Mouse (Mus musculus) megakaryocyte progenitor cell, adult 5-6 weeks (primary cell): ENCODE measurements around the gene Gm20458. TPM values are rescaled to one million over a fixed set of nuclear protein-coding genes. Genes with fewer than 3 reads are reported as not detected.
A peak's percentile ranks its signal among the peaks of the same experiment; 100 is the strongest.

Source experiments
- ATAC-seq: replicated peaks from 2 replicates; pipeline ENCODE4 v1.8.0; 2016; ENCODE audit warnings: mild to moderate bottlenecking, moderate TSS enrichment, inconsistent platforms; ENCODE audit not compliant: poor library complexity
- total RNA-seq, 2 experiments: library from RNA; stranded (forward) in 1 of 2; stranded (reverse) in 1 of 2; fragments of 157-497, 149-512 nt in 1 of 2; fragments of 200-1000 nt in 1 of 2; gene quantifications; 2 replicates each; pipeline versions ENCODE4 v1.2.3 to v1.2.4; 2015 to 2017

Gene Gm20458
- total RNA-seq, 2 experiments from 2014 or later = not detected

- ATAC-seq = no peak
Observed at GRCm38 (mm10) chr2:164433278-164433895, 27.4 kb upstream of the Gm20458 start.

- no peak for ATAC-seq
Observed at GRCm38 (mm10) chr2:164434681-164435080, 26.1 kb upstream of the Gm20458 start.

GRCm38 (mm10) chr2:164435216-164436090 lies 25.3 kb upstream of the Gm20458 start:
- ATAC-seq = no peak

GRCm38 (mm10) chr2:164436215-164436913 lies 24.4 kb upstream of the Gm20458 start:
- ATAC-seq = no peak

GRCm38 (mm10) chr2:164436961-164437360 lies 23.8 kb upstream of the Gm20458 start:
- ATAC-seq = no peak

- no peak for ATAC-seq
Observed at GRCm38 (mm10) chr2:164437710-164438109, 23.1 kb upstream of the Gm20458 start.

- no peak for ATAC-seq
Observed at GRCm38 (mm10) chr2:164438257-164438656, 22.5 kb upstream of the Gm20458 start.

GRCm38 (mm10) chr2:164439001-164439421 lies 21.8 kb upstream of the Gm20458 start:
- ATAC-seq = no peak

- ATAC-seq = no peak
Observed at GRCm38 (mm10) chr2:164440314-164440713, 20.5 kb upstream of the Gm20458 start.

- ATAC-seq = peak; percentile 87
Observed at GRCm38 (mm10) chr2:164441155-164441554, 19.6 kb upstream of the Gm20458 start.

- no peak for ATAC-seq
Observed at GRCm38 (mm10) chr2:164441731-164442130, 19.0 kb upstream of the Gm20458 start.

GRCm38 (mm10) chr2:164442315-164443050 lies 18.3 kb upstream of the Gm20458 start:
- ATAC-seq = no peak

- 0 out of 2 replicates have a peak, but pooled peaks have one; percentile 24 for ATAC-seq
Observed at GRCm38 (mm10) chr2:164443051-164443437, 17.7 kb upstream of the Gm20458 start.

- ATAC-seq = no peak
Observed at GRCm38 (mm10) chr2:164443460-164444000, 17.2 kb upstream of the Gm20458 start, which contains the start of gene Sdc4. Gene Sdc4 (minus strand): TSS chr2:164443887.

- no peak for ATAC-seq
Observed at GRCm38 (mm10) chr2:164444701-164445100, 16.1 kb upstream of the Gm20458 start.

GRCm38 (mm10) chr2:164445399-164446085 lies 15.2 kb upstream of the Gm20458 start:
- no peak for ATAC-seq

- no peak for ATAC-seq
Observed at GRCm38 (mm10) chr2:164446086-164446469, 14.7 kb upstream of the Gm20458 start.

GRCm38 (mm10) chr2:164448140-164448539 lies 12.6 kb upstream of the Gm20458 start:
- ATAC-seq = no peak

- no peak for ATAC-seq
Observed at GRCm38 (mm10) chr2:164448921-164449320, 11.8 kb upstream of the Gm20458 start.
